Mouse (Mus musculus): Measurements from ENCODE around the gene Capn2. TPM values are rescaled to one million over a fixed set of nuclear protein-coding genes. Genes with fewer than 3 reads are reported as not detected.

Capn2 gene
- total RNA-seq, 2 experiments from 2014 or later, result 63.2 to 68.1 TPM

- no peak for DNase-seq (ENCODE audit: low spot score in 2 of 2)
These were observed 9.9 kb upstream of the Capn2 start for GRCm38 (mm10) chr1:182527261-182527766.

DNA sequence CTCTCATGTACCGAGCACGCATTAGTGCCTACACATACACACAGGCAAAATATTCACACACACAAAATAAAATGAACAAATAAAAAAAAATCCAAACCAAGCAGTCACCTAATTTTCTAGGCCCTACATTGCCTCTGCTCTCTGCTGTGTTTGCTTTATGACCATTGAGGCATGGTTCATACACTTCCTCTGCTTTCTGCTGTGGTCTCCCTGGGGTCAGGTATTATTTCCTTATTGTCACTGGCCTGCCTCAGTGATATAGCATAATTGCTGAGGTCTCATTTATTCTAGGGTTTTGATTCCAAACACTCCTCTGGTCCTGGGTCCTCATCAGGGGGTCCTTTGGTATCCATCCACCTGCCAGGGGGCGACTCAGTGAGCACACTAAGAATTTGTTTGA is 8.2 kb upstream of the Capn2 start:
- DNase-seq (ENCODE audit: low spot score in 2 of 2), result no peak

DNA sequence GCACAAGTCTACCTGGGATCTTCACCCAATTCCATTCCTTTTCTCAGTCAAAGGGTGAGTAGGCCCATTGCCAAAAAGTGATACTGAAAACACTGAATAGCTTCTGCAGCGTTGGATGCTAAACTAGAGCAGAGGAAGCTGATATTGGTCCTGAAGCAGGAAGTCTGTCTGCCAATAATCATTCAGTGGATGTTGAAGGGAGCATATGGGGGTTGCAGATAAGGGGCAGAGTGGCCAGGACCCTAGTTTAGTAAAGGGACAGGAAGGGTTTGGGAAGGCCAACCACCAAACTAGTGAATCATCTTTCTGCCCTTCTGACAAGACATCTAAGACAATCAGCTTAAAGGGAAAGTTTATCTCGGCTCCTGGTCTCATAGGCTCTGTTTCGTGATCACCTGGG is 6.3 kb upstream of the Capn2 start:
- no peak for DNase-seq (ENCODE audit: low spot score in 2 of 2)

DNA sequence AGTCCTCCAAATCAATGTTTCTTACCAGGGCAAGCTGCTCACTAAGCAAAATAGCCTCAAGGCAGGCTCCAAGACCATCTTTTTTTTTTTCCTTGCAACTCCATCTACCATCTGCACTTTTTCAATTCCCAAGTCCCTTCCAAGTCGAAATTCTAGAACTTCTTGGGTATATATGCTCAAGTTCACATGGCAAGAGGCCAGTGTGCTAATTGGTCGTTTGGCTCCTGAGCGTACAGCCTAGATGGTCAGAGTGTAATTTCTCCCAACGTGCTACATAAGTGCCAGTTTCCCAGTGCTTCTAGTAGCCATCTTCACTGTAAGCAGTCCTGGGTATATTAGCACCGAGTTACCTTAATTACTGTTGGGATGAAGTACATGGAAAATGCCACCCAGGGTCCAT is 5.6 kb upstream of the Capn2 start:
- DNase-seq (ENCODE audit: low spot score in 2 of 2), result no peak

DNA sequence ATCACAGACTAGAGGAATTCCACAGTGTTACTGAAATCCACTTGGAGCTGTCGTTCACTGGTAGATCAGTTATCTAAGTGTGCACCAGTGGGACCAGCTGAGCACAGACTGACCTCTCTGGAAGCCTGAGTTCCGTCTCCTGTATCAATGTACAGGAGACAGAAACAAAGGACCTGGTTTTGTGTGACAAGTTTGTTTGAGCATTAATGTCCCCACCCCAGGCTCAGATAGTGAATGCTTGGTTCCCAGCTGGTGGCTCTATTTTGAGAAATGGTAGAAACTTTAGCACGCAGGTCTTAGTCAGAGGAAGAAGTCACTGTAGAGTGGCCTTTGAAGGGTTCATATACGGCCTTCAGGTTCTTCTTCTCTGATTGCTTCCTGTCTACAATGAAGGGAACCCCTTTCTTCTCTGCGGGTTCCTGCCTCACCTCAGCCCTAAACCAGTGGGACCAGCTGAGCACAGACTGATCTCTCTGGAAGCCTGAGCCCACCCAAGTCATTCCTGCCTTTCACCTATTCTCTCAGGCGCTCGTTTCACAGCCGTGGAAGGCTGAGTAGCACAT is 3.6 kb upstream of the Capn2 start:
- no peak for DNase-seq (ENCODE audit: low spot score in 2 of 2)

DNA sequence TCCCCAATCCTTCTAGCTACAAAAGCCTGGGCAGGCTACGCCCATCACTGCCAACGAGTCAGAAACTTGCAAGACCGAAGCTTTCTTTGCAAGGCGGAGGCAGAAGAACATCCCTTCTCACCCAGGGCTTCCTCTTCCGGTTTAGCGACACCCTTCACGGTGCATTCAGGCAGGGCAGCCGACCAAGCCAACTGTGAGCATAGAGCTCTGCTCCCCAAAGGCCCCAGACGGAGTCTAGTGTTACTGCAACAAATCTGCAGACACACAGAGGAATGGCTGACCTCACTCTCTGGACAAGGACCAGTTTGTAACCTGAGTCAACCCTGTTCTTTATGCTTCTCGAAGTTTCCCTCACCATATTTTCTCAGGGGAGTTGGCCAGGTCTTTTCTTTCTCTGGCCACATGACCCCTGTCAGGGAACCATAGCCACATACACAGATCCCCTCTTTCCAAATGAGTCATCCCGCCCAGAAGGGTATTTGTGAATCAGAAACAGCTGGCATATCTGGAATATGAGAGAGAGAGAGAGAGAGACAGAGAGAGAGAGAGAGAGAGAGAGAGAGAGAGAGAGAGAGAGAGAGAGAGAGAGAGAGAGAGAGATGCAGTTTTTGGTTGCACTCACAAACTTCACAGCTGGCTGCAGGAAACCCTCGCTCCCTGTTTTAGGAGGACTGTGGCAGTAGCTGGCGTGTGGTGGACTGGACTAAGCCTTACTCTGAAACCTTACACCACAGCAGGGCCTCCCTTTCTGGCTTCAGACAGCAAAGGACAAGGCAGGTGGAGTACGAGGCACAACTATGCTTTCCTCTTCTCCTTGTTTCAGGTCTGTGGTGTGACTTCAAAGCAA is 2.9 kb upstream of the Capn2 start:
- no peak for DNase-seq (ENCODE audit: low spot score in 2 of 2)

DNA sequence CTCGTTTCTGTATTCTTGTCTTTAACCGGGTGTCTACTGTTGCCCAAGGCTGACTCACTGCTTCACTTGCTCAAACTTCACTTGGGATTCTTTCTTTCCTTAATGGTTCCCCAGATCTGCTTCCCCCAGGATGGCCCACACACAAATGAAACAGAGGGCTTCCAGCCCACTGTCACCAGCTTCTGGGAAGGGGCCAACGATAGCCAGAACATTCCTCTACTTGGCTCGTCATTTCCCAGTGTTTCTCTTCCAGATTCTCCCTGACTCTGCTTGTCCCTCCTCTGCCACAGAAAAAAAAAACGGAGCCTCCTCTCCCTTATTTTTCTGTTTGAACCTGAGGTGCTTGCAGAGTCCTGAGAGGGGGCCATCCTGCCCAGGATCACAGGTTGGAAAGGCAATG is 1.9 kb upstream of the Capn2 start:
- DNase-seq (ENCODE audit: low spot score in 2 of 2), result no peak

DNA sequence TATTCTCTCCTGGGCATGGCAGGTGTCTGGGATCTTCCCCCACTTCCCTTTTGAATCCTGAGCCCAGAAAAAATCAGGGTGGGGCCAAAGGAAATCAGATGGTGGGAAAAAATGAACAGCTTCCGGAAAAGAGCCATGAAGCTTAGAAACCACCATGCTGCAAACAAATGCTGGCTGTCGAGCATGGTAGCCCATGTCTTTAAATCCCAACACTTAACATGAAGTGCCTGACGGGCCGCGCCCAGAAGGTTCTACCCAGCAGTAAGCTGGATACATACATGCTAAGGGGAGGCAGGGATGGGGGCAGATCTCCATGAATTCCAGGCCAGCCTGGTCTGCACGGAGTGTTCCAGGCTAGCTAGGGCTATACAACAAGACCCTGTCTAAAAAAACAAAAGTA is 1.4 kb upstream of the Capn2 start:
- DNase-seq (ENCODE audit: low spot score in 2 of 2), result no peak

- DNase-seq (ENCODE audit: low spot score in 2 of 2), result no peak
These were observed 804 bp upstream of the Capn2 start for GRCm38 (mm10) chr1:182518143-182518680.

DNA sequence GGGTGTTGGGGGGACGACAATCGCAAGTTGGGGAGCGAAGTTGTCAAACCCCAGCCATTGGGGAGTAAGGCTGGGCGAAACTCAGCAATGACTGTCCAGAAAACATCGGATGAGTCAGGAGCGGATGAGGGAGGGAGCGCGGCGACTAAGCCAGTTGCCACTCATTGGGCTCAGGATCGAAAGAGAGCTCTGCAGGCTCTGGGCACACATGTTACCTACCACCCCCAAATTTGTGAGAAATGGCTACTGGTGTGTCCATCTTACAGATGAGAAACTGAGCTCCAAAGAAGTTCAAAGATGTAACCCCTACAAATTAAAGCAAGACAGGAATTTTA is 236 bp upstream of the Capn2 start:
- no peak for DNase-seq (ENCODE audit: low spot score in 2 of 2)

DNA sequence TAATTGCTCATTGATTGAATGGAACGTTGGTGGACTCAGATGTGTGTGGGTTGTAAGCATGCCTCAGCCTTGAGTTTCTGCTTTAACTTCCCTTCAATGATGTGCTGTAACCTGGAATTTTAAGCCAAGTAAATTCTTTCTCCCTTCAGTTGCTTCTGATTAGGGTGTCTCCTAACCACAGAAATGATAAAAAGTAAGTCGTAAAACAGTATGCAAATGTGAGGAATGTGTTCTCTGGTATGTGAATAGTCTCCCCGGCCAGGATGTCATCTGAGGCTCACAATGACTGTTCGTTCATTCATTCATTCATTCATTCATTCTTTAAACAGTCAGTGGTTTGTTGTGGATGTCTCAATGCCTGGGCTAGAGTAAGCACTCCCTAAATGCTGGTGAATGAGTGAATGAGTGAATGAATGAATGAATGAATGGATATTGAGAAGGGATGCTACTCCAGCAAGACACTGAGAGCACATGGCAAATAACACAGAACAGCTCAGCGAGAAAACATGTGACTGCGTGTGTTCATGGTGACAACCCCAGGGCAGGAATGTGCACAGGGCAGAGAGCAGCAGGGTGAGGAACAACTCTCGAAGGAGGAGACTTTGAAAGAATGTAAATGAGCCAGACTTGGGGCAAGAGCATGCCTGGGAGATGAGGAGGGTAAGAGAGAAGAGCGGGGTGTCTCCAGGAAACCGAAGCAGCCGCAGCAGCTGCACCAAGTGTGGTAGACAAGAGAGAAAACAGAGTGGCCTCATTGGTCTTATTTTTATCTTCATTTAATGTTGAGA is 2.4 kb downstream of the Capn2 start:
- no peak for DNase-seq (ENCODE audit: low spot score in 2 of 2)

GRCm38 (mm10) chr1:182513714-182514113 is 3.7 kb downstream of the Capn2 start:
- DNase-seq (ENCODE audit: low spot score in 2 of 2), result no peak

DNA sequence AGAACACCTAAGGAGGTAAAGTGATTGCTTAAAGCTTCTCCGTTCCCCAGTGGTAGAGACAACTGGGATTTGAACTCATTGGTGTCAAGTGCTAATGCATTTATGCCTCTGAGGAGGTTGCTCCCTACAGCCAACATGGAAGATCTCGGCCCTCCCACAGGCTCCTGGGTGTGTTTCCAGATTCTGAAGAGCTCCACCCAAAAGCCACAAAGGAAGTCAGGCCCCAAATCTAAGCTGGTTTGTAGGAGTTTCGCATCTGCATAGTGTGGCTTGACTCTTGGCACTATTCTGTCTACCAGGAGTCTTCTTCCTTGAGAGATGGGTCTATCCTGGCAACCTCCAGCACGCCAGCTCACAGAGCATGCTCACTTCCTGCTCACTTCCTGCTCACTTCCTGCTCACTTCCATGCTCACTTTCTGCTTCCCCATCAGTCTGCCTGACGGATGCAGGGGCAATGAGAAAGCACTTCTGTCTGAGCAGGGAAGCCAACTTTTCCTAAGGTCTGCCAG is 4.5 kb downstream of the Capn2 start:
- DNase-seq (ENCODE audit: low spot score in 2 of 2), result no peak

- DNase-seq (ENCODE audit: low spot score in 2 of 2), result no peak
These were observed 5.6 kb downstream of the Capn2 start for GRCm38 (mm10) chr1:182511778-182512177.

GRCm38 (mm10) chr1:182511073-182511472 is 6.3 kb downstream of the Capn2 start:
- no peak for DNase-seq (ENCODE audit: low spot score in 2 of 2)

DNA sequence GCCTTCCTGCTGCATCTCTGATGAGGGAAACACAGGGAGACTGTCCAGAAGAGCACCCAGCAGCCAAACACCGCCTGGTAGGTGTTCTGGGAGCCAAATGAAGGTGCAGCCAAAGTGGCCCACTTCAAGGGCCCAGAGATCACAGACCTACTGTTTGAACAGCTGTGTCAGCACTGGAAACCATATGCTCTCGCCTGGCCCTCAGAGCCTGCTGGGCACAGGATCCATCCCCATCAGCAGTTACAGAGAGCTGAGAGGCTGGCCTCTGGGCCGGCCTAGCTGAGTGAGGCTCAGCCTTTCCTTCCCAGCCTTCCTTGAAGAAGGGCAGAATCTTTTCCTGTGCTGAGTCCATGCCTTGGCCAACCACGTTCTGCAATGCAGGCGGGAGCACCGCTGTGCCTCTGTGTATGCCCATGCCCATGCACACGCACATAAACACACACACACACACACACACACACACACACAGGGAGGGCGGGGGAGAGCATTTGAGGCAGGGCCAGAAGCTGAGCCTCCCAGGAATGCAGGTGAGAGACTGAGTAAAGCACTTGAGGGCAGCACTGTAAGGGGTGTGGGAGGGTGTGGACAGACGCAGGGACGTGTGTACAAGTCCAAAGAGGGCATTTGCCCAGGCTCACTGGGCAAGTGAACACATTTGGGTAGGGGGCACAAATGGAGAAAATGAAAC is 8.2 kb downstream of the Capn2 start:
- DNase-seq (ENCODE audit: low spot score in 2 of 2), result no peak

DNA sequence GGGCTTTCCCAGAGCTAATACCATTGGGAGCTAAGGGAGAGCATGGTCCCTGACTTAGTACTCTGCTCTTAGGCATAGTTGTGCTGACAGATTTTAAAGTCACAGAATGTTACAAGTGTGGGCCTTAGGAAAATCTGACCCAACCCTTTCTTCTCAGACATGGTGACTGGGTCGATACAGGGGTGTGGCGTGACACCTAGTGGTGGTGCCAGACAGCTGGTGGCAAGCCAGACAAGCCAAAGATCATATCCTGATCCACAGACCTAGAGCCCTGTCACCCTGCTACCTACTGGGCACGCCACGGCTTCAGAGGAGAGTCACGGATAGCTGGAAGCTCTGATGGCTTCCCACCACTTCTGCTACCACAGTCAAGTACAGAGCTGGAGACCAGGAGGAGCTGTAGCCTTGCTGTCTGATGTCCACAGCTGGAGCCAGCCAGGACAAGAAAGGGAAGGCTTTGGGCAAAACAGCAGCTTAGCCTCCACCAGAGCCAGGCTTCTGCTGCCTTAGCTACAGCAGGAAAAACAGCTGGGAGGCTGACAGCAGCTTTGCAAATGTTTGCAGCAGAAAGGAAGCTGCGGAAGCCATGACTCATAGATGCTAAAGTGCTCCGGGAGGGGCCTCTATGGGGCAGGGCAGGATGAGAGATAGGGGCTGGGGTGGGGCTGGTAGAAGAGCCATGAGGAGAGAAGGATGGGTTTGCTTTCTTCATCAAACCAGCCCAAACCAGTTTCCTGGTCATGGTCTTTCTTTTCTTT is 11.0 kb downstream of the Capn2 start:
- DNase-seq (ENCODE audit: low spot score in 2 of 2), result no peak

DNA sequence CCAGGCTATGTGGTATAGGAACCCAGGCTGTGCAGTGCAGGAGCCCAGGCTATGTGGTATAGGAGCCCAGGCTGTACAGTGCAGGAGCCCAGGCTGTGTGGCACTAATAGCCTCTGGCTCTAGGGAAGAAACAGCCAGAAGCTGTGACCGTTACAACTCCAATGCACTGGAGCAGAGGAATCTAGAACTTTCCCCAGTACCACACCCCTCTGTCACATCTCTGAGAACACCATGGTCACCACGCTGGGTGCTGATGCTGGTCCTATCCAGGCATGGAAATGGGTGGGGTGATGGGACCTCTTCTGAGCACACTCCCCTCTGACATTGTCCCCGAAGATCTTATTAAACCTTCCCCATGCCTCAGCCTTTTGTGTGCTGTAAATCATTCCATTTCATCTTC is 12.1 kb downstream of the Capn2 start:
- no peak for DNase-seq (ENCODE audit: low spot score in 2 of 2)

- no peak for DNase-seq (ENCODE audit: low spot score in 2 of 2)
These were observed 13.2 kb downstream of the Capn2 start for GRCm38 (mm10) chr1:182504223-182504622.

- no peak for DNase-seq (ENCODE audit: low spot score in 2 of 2)
These were observed 14.1 kb downstream of the Capn2 start for GRCm38 (mm10) chr1:182503206-182503900.
